19 mouse cellular contexts compared by ENCODE assay signal in the genomic region with DNA sequence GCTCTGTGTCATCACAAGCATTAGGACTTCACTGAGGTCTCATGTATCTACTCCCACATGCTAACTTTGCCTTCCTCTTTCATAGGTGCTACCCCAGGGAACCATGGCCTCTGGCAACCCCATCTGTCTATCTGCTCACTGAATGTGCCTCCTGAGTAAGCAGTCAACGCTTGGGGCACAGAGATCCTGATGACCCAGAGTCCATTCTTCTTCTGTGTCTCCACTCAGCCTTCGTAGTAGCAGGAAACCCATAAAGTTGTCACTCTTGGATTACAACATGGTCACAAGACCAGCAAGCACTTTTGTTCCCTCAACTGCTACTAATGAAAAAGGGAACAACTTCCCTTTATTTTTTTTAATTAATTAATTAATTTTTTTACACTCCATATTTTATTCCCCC.
A peak's percentile ranks its signal among the peaks of the same experiment; 100 is the strongest.
DNase-seq lines count a peak whose midpoint lies in the region; ATAC-seq and TF ChIP-seq lines count a peak whose summit lies in the region.
"Had no signal": no experiment of that assay in that cellular context is flagged by ENCODE, and none has a peak within 500 bp of the region (broad histone marks: within the 10 kb centered on the region; RNA-seq: fewer than 3 reads in every experiment).

No protein-coding gene starts in this region.

- H3K4me1 ChIP-seq in kidney, embryonic 15.5 days, result peaks cover 7% of the 10 kb centered on the region; the same call in 1 of the 2 replicates
- peaks cover 18% of the 10 kb centered on the region for H3K4me1 ChIP-seq in bone marrow macrophage, adult 2 months (ENCODE audit: control insufficient read depth, insufficient read depth, low read length)
- H3K4me1 ChIP-seq in liver, embryonic 11.5 days (replicated peaks; ENCODE audit: control insufficient read depth, insufficient read depth, low read length), result peaks cover 9% of the 10 kb centered on the region
- H3K4me1 ChIP-seq in forebrain, embryonic 11.5 days (replicated peaks; ENCODE audit: control insufficient read depth, insufficient read depth, low read length), result no peaks in the 10 kb centered on the region
- H3K4me1 ChIP-seq in midbrain, embryonic 13.5 days (replicated peaks), result no peaks in the 10 kb centered on the region
- H3K4me1 ChIP-seq: forebrain, embryonic 12.5 days; heart, embryonic 10.5 days had no signal

- TF ChIP-seq CTCF in bone marrow macrophage, adult 2 months (IDR thresholded peaks at IDR 0.05; ENCODE audit: low read depth, low read length), result no peak

- WGBS in kidney, embryonic 15.5 days, result 18% methylated on average over 2 of the region's 2 CpGs
- WGBS in liver, embryonic 11.5 days, result 35% methylated on average over 2 of the region's 2 CpGs
- WGBS in forebrain, embryonic 11.5 days, result 80% methylated on average over 2 of the region's 2 CpGs
- WGBS in midbrain, embryonic 13.5 days, result 87% methylated on average over 2 of the region's 2 CpGs

- no peak for TF ChIP-seq POLR2A in bone marrow macrophage, adult 2 months (IDR thresholded peaks at IDR 0.05; ENCODE audit: borderline replicate concordance, low read depth, low read length)

- no peak overlapping the region for H3K4me3 ChIP-seq in kidney, embryonic 15.5 days (replicated peaks)
- peak overlapping the region; percentile 0; the same call in 1 of the 2 replicates for H3K4me3 ChIP-seq in bone marrow macrophage, adult 2 months (ENCODE audit: insufficient read depth, low read length)
- no peak overlapping the region for H3K4me3 ChIP-seq in liver, embryonic 11.5 days (ENCODE audit: low read depth, low read length)
- no peak overlapping the region for H3K4me3 ChIP-seq in forebrain, embryonic 11.5 days (ENCODE audit: low read depth, low read length)
- no peak overlapping the region for H3K4me3 ChIP-seq in midbrain, embryonic 13.5 days (replicated peaks)
- H3K4me3 ChIP-seq: forebrain, embryonic 12.5 days; heart, embryonic 10.5 days had no signal

- peak; percentile 46; the same call in 1 of the 2 replicates for ATAC-seq in kidney, embryonic 15.5 days (replicated peaks; ENCODE audit: low FRiP score)
- ATAC-seq in liver, embryonic 11.5 days (replicated peaks; ENCODE audit: low FRiP score), result no peak; the same call in 1 of the 2 replicates
- peak; percentile 57 for ATAC-seq in megakaryocyte progenitor cell, adult 5-6 weeks (replicated peaks; ENCODE audit: poor library complexity)
- no peak for ATAC-seq in forebrain, embryonic 11.5 days (replicated peaks; ENCODE audit: low FRiP score)
- no peak for ATAC-seq in midbrain, embryonic 13.5 days
- no peak for ATAC-seq in activated CD4-positive, CD25-positive, alpha-beta regulatory T cell, adult 4 months
- ATAC-seq: midbrain, embryonic 16.5 days had no signal

- DNase-seq in kidney, postnatal 25 days, result no peak
- no peak for DNase-seq in liver, embryonic 11.5 days (ENCODE audit: low spot score)
- no peak for DNase-seq in forebrain, embryonic 11.5 days (ENCODE audit: low spot score)
- DNase-seq: adrenal gland, postnatal 36 days; cerebellum, adult 9-11 months; embryo, embryonic 11 days; gastrocnemius, postnatal 14 days; lung, adult 18-20 months; lung, postnatal 4 days; spleen, adult 18-20 months; thymus, adult 2 months had no signal

- no peak overlapping the region for H3K9ac ChIP-seq in kidney, embryonic 15.5 days
- H3K9ac ChIP-seq in liver, embryonic 11.5 days (ENCODE audit: low read depth, low read length), result no peak overlapping the region
- H3K9ac ChIP-seq in forebrain, embryonic 11.5 days (ENCODE audit: low read length), result no peak overlapping the region
- H3K9ac ChIP-seq in midbrain, embryonic 13.5 days (replicated peaks), result no peak overlapping the region
- H3K9ac ChIP-seq: forebrain, embryonic 12.5 days had no signal

- no peaks in the 10 kb centered on the region for H3K9me3 ChIP-seq in kidney, embryonic 15.5 days (replicated peaks)
- H3K9me3 ChIP-seq in liver, embryonic 11.5 days (ENCODE audit: control insufficient read depth, low read length), result no peaks in the 10 kb centered on the region; the same call in 1 of the 2 replicates
- H3K9me3 ChIP-seq in forebrain, embryonic 11.5 days (ENCODE audit: control insufficient read depth, low read length), result no peaks in the 10 kb centered on the region
- no peaks in the 10 kb centered on the region for H3K9me3 ChIP-seq in midbrain, embryonic 13.5 days
- H3K9me3 ChIP-seq: forebrain, embryonic 12.5 days; heart, embryonic 10.5 days had no signal

- H3K36me3 ChIP-seq in kidney, embryonic 15.5 days, result no peaks in the 10 kb centered on the region
- no peaks in the 10 kb centered on the region for H3K36me3 ChIP-seq in liver, embryonic 11.5 days (ENCODE audit: control insufficient read depth, insufficient read depth, low read length)
- H3K36me3 ChIP-seq in forebrain, embryonic 11.5 days (ENCODE audit: control insufficient read depth, insufficient read depth, low read length), result no peaks in the 10 kb centered on the region
- no peaks in the 10 kb centered on the region for H3K36me3 ChIP-seq in midbrain, embryonic 13.5 days
- H3K36me3 ChIP-seq: forebrain, embryonic 12.5 days; heart, embryonic 10.5 days had no signal

- no peak overlapping the region for H3K4me2 ChIP-seq in kidney, embryonic 15.5 days
- H3K4me2 ChIP-seq in liver, embryonic 11.5 days, result 0 out of 2 replicates have a peak overlapping the region, but pooled peaks have one; percentile 25
- H3K4me2 ChIP-seq in forebrain, embryonic 11.5 days (ENCODE audit: low read depth, low read length, severe bottlenecking), result no peak overlapping the region
- no peak overlapping the region for H3K4me2 ChIP-seq in midbrain, embryonic 13.5 days (replicated peaks)
- H3K4me2 ChIP-seq: forebrain, embryonic 12.5 days had no signal

- H3K27ac ChIP-seq in kidney, embryonic 15.5 days, result no peak overlapping the region
- peak overlapping the region; percentile 77 for H3K27ac ChIP-seq in bone marrow macrophage, adult 2 months (ENCODE audit: insufficient read depth, low read depth, low read length)
- no peak overlapping the region for H3K27ac ChIP-seq in liver, embryonic 11.5 days (ENCODE audit: low read depth, low read length)
- H3K27ac ChIP-seq in forebrain, embryonic 11.5 days (ENCODE audit: low read depth, low read length), result no peak overlapping the region
- H3K27ac ChIP-seq in midbrain, embryonic 13.5 days, result no peak overlapping the region
- H3K27ac ChIP-seq: forebrain, embryonic 12.5 days; heart, embryonic 10.5 days had no signal

- H3K27me3 ChIP-seq in kidney, embryonic 15.5 days, result no peaks in the 10 kb centered on the region
- H3K27me3 ChIP-seq in liver, embryonic 11.5 days (replicated peaks; ENCODE audit: control insufficient read depth, insufficient read depth, low read length), result no peaks in the 10 kb centered on the region
- H3K27me3 ChIP-seq in forebrain, embryonic 11.5 days (ENCODE audit: control insufficient read depth, insufficient read depth, low read length), result no peaks in the 10 kb centered on the region
- no peaks in the 10 kb centered on the region for H3K27me3 ChIP-seq in midbrain, embryonic 13.5 days
- H3K27me3 ChIP-seq: forebrain, embryonic 12.5 days had no signal

Comparison
In these comparisons a context has a peak if more than half of its experiments do, and no peak if none do; other contexts are left out.
1. ATAC-seq: peak in kidney, embryonic 15.5 days (single experiment) and megakaryocyte progenitor cell, adult 5-6 weeks (single experiment); none in liver, embryonic 11.5 days (single experiment), forebrain, embryonic 11.5 days (single experiment), midbrain, embryonic 13.5 days (single experiment) and activated CD4-positive, CD25-positive, alpha-beta regulatory T cell, adult 4 months (single experiment).